Mouse (Mus musculus): ENCODE measurements around the gene Adcy4.

DNA sequence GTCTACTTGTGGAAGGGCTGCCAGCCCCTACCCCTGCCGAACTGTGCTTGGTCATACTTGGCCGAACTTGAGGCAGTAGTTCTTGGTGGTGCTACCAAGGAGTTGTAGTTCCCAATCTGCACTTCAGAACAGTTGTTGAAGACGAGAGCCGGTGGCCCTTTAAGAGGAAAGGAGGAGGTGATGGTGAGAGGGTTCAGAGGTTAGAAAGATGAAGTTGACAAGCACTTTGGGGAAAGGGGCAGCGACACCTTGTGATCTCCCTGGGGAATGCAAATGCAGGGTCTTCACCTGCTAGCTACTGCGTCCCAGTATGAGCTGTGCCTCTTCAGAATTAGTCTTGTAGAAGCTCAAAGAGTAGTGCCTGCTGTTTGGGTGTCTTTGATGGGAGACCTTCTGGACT, 1.3 kb upstream of the Adcy4 start:
- TF ChIP-seq POLR2A (IDR thresholded peaks at IDR 0.05; ENCODE audit: insufficient read depth, low read depth, low read length): no peak
- peak; percentile 28; the same call in 1 of the 2 replicates for TF ChIP-seq CTCF (IDR thresholded peaks at IDR 0.05)
